Mouse (Mus musculus): ENCODE measurements around the gene Cox19.
"Not testable (repeated sequence)": the region's sequence is repeated elsewhere in the genome, so short reads cannot be mapped to it uniquely, and the experiment has no call there.

Gene Cox19

GRCm38 (mm10) chr5:139364911-139365571, 13.8 kb upstream of the Cox19 start:
- ATAC-seq (ENCODE audit: insufficient number of reproducible peaks, low FRiP score, low TSS enrichment) = no peak

- ATAC-seq (ENCODE audit: insufficient number of reproducible peaks, low FRiP score, low TSS enrichment) = peak; percentile 36; the same call in 1 of the 2 replicates
Measured at GRCm38 (mm10) chr5:139364260-139364910, 13.2 kb upstream of the Cox19 start.

GRCm38 (mm10) chr5:139363858-139364257, 12.6 kb upstream of the Cox19 start:
- ATAC-seq (ENCODE audit: insufficient number of reproducible peaks, low FRiP score, low TSS enrichment) = no peak; the same call in 1 of the 2 replicates

- no peak for ATAC-seq (ENCODE audit: insufficient number of reproducible peaks, low FRiP score, low TSS enrichment)
Measured at GRCm38 (mm10) chr5:139359244-139359643, 8.0 kb upstream of the Cox19 start.

GRCm38 (mm10) chr5:139358653-139359052, 7.4 kb upstream of the Cox19 start:
- 0 out of 2 replicates have a peak, but pooled peaks have one; percentile 32 for ATAC-seq (ENCODE audit: insufficient number of reproducible peaks, low FRiP score, low TSS enrichment)

GRCm38 (mm10) chr5:139355235-139355772, 4.1 kb upstream of the Cox19 start:
- peak; percentile 43; the same call in 1 of the 2 replicates for ATAC-seq (ENCODE audit: insufficient number of reproducible peaks, low FRiP score, low TSS enrichment)

GRCm38 (mm10) chr5:139353946-139354345, 2.7 kb upstream of the Cox19 start:
- no peak for ATAC-seq (ENCODE audit: insufficient number of reproducible peaks, low FRiP score, low TSS enrichment)

GRCm38 (mm10) chr5:139353496-139353895, 2.3 kb upstream of the Cox19 start:
- ATAC-seq (ENCODE audit: insufficient number of reproducible peaks, low FRiP score, low TSS enrichment) = no peak

GRCm38 (mm10) chr5:139352317-139352716, 1.1 kb upstream of the Cox19 start, which contains the start of gene Cyp2w1:
Gene Cyp2w1, plus strand, starts transcription at chr5:139352617.
- no peak for ATAC-seq (ENCODE audit: insufficient number of reproducible peaks, low FRiP score, low TSS enrichment)

- no peak for ATAC-seq (ENCODE audit: insufficient number of reproducible peaks, low FRiP score, low TSS enrichment)
Measured at GRCm38 (mm10) chr5:139351628-139352027, 410 bp upstream of the Cox19 start.

- ATAC-seq (ENCODE audit: insufficient number of reproducible peaks, low FRiP score, low TSS enrichment) = no peak
Measured at GRCm38 (mm10) chr5:139349713-139350112, 1.5 kb downstream of the Cox19 start.

GRCm38 (mm10) chr5:139347225-139347624, 4.0 kb downstream of the Cox19 start:
- no peak for ATAC-seq (ENCODE audit: insufficient number of reproducible peaks, low FRiP score, low TSS enrichment)

GRCm38 (mm10) chr5:139345364-139345714, 5.9 kb downstream of the Cox19 start:
- 0 out of 2 replicates have a peak, but pooled peaks have one; percentile 16 for ATAC-seq (ENCODE audit: insufficient number of reproducible peaks, low FRiP score, low TSS enrichment)

- peak; percentile 88 for ATAC-seq (ENCODE audit: insufficient number of reproducible peaks, low FRiP score, low TSS enrichment)
Measured at GRCm38 (mm10) chr5:139344687-139345363, 6.4 kb downstream of the Cox19 start.

- ATAC-seq (ENCODE audit: insufficient number of reproducible peaks, low FRiP score, low TSS enrichment) = peak; percentile 54; the same call in 1 of the 2 replicates
Measured at GRCm38 (mm10) chr5:139344021-139344686, 7.1 kb downstream of the Cox19 start.

GRCm38 (mm10) chr5:139338891-139339290, 12.3 kb downstream of the Cox19 start:
- no peak for ATAC-seq (ENCODE audit: insufficient number of reproducible peaks, low FRiP score, low TSS enrichment)

- no peak for ATAC-seq (ENCODE audit: insufficient number of reproducible peaks, low FRiP score, low TSS enrichment)
Measured at GRCm38 (mm10) chr5:139338403-139338802, 12.8 kb downstream of the Cox19 start.

GRCm38 (mm10) chr5:139337826-139338370, 13.3 kb downstream of the Cox19 start:
- ATAC-seq (ENCODE audit: insufficient number of reproducible peaks, low FRiP score, low TSS enrichment) = 0 out of 2 replicates have a peak, but pooled peaks have one; percentile 46

GRCm38 (mm10) chr5:139335634-139336033, 15.6 kb downstream of the Cox19 start:
- no peak for ATAC-seq (ENCODE audit: insufficient number of reproducible peaks, low FRiP score, low TSS enrichment)

- not testable (repeated sequence) for ATAC-seq (ENCODE audit: insufficient number of reproducible peaks, low FRiP score, low TSS enrichment)
Measured at GRCm38 (mm10) chr5:139334394-139334793, 16.8 kb downstream of the Cox19 start.

Data from cerebellum, adult (tissue).